Mouse (Mus musculus) splenic B cell, adult 2 months (primary cell): ENCODE measurements around the gene Cpeb4.

Experiments
- DNase-seq: peaks from one replicate; pipeline ENCODE4 v3.0.0-alpha.2; 2011; ENCODE audit warnings: low read depth, low spot score
- H3K27me3 ChIP-seq: 2 replicates; pipeline ENCODE4 v1.6.1; 2012; ENCODE audit warnings: mild to moderate bottlenecking, low read length, moderate library complexity, mixed read lengths; ENCODE audit not compliant: control insufficient read depth, poor library complexity, insufficient read depth, severe bottlenecking
- H3K36me3 ChIP-seq: 2 replicates; pipeline ENCODE4 v1.6.1; 2012; ENCODE audit warnings: mild to moderate bottlenecking, low read length, moderate library complexity, mixed read lengths; ENCODE audit not compliant: control insufficient read depth, poor library complexity, insufficient read depth, severe bottlenecking

Gene Cpeb4

GRCm38 (mm10) chr11:31900736-31901135 is 28.7 kb downstream of the Cpeb4 start:
- DNase-seq, result no peak
- Histone ChIP-seq H3K36me3 (no peaks in the 10 kb centered on the region), H3K27me3 (no peaks in the 10 kb centered on the region)

GRCm38 (mm10) chr11:31902251-31903001 is 30.4 kb downstream of the Cpeb4 start:
- DNase-seq, result no peak
- H3K27me3 ChIP-seq, result no peaks in the 10 kb centered on the region

GRCm38 (mm10) chr11:31906499-31906898 is 34.5 kb downstream of the Cpeb4 start:
- no peak for DNase-seq
- H3K36me3 ChIP-seq, result no peaks in the 10 kb centered on the region
- H3K27me3 ChIP-seq, result no peaks in the 10 kb centered on the region

More at GRCm38 (mm10) chr11:31902251-31903001, 30.4 kb downstream of the Cpeb4 start:
- H3K36me3 ChIP-seq, result no peaks in the 10 kb centered on the region

GRCm38 (mm10) chr11:31907650-31908049 is 35.6 kb downstream of the Cpeb4 start:
- Histone ChIP-seq H3K36me3 (no peaks in the 10 kb centered on the region), H3K27me3 (no peaks in the 10 kb centered on the region)
- DNase-seq, result no peak

- H3K27me3 ChIP-seq, result no peaks in the 10 kb centered on the region
- DNase-seq, result no peak
- H3K36me3 ChIP-seq, result 0 out of 2 replicates have a peak, but pooled peaks cover 2% of the 10 kb centered on the region
Observed at GRCm38 (mm10) chr11:31912958-31913357, 40.9 kb downstream of the Cpeb4 start.

- Histone ChIP-seq H3K36me3 (0 out of 2 replicates have a peak, but pooled peaks cover 2% of the 10 kb centered on the region), H3K27me3 (no peaks in the 10 kb centered on the region)
- no peak for DNase-seq
Observed at GRCm38 (mm10) chr11:31917769-31918168, 45.8 kb downstream of the Cpeb4 start.

GRCm38 (mm10) chr11:31930051-31930450 is 58.0 kb downstream of the Cpeb4 start:
- DNase-seq, result no peak

GRCm38 (mm10) chr11:31935652-31936051 is 63.6 kb downstream of the Cpeb4 start:
- H3K27me3 ChIP-seq, result no peaks in the 10 kb centered on the region
- no peak for DNase-seq
- peaks cover 5% of the 10 kb centered on the region; the same call in 1 of the 2 replicates for H3K36me3 ChIP-seq

More at GRCm38 (mm10) chr11:31930051-31930450, 58.0 kb downstream of the Cpeb4 start:
- H3K27me3 ChIP-seq, result no peaks in the 10 kb centered on the region
- H3K36me3 ChIP-seq, result peaks cover 9% of the 10 kb centered on the region

- DNase-seq, result no peak
- Histone ChIP-seq H3K36me3 (peaks cover 4% of the 10 kb centered on the region; the same call in 1 of the 2 replicates), H3K27me3 (no peaks in the 10 kb centered on the region)
Observed at GRCm38 (mm10) chr11:31936910-31937525, 65.0 kb downstream of the Cpeb4 start.

GRCm38 (mm10) chr11:31940898-31941639 is 69.1 kb downstream of the Cpeb4 start:
- DNase-seq, result no peak
- no peaks in the 10 kb centered on the region for H3K36me3 ChIP-seq
- no peaks in the 10 kb centered on the region for H3K27me3 ChIP-seq

GRCm38 (mm10) chr11:31941640-31942638 is 69.9 kb downstream of the Cpeb4 start:
- Histone ChIP-seq H3K27me3 (no peaks in the 10 kb centered on the region), H3K36me3 (no peaks in the 10 kb centered on the region)
- peak; percentile 30 for DNase-seq

- Histone ChIP-seq H3K27me3 (no peaks in the 10 kb centered on the region), H3K36me3 (no peaks in the 10 kb centered on the region)
- no peak for DNase-seq
Observed at GRCm38 (mm10) chr11:31945471-31945870, 73.5 kb downstream of the Cpeb4 start.

- no peaks in the 10 kb centered on the region for H3K27me3 ChIP-seq
- DNase-seq, result peak; percentile 8
- no peaks in the 10 kb centered on the region for H3K36me3 ChIP-seq
Observed at GRCm38 (mm10) chr11:31948462-31949330, 76.7 kb downstream of the Cpeb4 start.
